Mouse (Mus musculus): ENCODE measurements around the gene Gm20604.

GRCm38 (mm10) chr12:102695369-102696239 lies 62.9 kb downstream of the Gm20604 start:
- no peak for TF ChIP-seq CTCF (IDR thresholded peaks at IDR 0.05; ENCODE audit: low read depth, low read length)
- no peak for TF ChIP-seq POLR2A (IDR thresholded peaks at IDR 0.05; ENCODE audit: borderline replicate concordance, low read depth, low read length)

Measured in bone marrow macrophage, adult 2 months (primary cell).